13 mouse cellular contexts compared by ENCODE assay signal in the genomic region with DNA sequence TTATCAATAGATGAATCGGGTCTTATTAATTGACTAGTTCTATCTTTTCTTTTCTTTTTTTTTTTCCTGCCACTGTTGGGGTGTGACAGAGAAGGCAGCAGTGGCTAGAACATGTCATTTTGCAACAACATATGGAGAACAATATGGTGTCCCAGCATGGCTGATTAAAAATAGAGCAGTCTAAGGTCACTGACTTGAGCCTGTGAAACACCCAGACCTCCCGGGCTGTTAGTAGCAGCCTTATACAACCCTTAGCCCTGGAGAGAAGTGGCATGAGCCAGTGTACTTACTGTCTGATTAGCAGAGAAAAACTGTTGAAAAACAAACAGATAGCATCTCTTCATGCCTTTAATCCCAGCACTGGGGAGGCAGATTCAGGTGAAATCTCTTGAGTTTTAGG. TPM values are rescaled to one million over a fixed set of nuclear protein-coding genes. Genes with fewer than 3 reads are reported as not detected.
DNase-seq lines count a peak whose midpoint lies in the region; ATAC-seq lines count a peak whose summit lies in the region.
"Had no signal": no experiment of that assay in that cellular context is flagged by ENCODE, and none has a peak within 500 bp of the region (broad histone marks: within the 10 kb centered on the region; RNA-seq: fewer than 3 reads in every experiment).

No protein-coding gene starts in this region.

- no peaks in the 10 kb centered on the region for H3K36me3 ChIP-seq in forebrain, embryonic 15.5 days
- no peaks in the 10 kb centered on the region for H3K36me3 ChIP-seq in forebrain, embryonic 14.5 days (ENCODE audit: control insufficient read depth, insufficient read depth, low read length)
- no peaks in the 10 kb centered on the region for H3K36me3 ChIP-seq in midbrain, embryonic 14.5 days (ENCODE audit: control insufficient read depth, insufficient read depth, low read length)
- H3K36me3 ChIP-seq in midbrain, embryonic 11.5 days (ENCODE audit: control insufficient read depth, insufficient read depth, low read length), result no peaks in the 10 kb centered on the region
- no peaks in the 10 kb centered on the region for H3K36me3 ChIP-seq in hindbrain, embryonic 16.5 days (ENCODE audit: control insufficient read depth, insufficient read depth, low read length)
- H3K36me3 ChIP-seq in neural tube, embryonic 15.5 days, result no peaks in the 10 kb centered on the region

- H3K4me3 ChIP-seq in forebrain, embryonic 15.5 days, result no peak overlapping the region
- no peak overlapping the region for H3K4me3 ChIP-seq in forebrain, embryonic 14.5 days (ENCODE audit: low read depth, low read length)
- H3K4me3 ChIP-seq in midbrain, embryonic 14.5 days (replicated peaks; ENCODE audit: low read depth, low read length), result peak overlapping the region; percentile 75; the same call in 1 of the 2 replicates
- H3K4me3 ChIP-seq in midbrain, embryonic 11.5 days (ENCODE audit: low read depth, low read length), result no peak overlapping the region
- H3K4me3 ChIP-seq in hindbrain, embryonic 16.5 days (ENCODE audit: low read length), result peak overlapping the region; percentile 18; the same call in 1 of the 2 replicates
- H3K4me3 ChIP-seq in neural tube, embryonic 15.5 days (replicated peaks), result peak overlapping the region; percentile 18

- no peak for ATAC-seq in forebrain, embryonic 15.5 days (replicated peaks)
- ATAC-seq in forebrain, embryonic 14.5 days, result no peak
- no peak for ATAC-seq in midbrain, embryonic 14.5 days (ENCODE audit: low FRiP score, low TSS enrichment)
- ATAC-seq in midbrain, embryonic 11.5 days (ENCODE audit: low FRiP score), result no peak
- no peak for ATAC-seq in hindbrain, embryonic 16.5 days
- no peak for ATAC-seq in neural tube, embryonic 15.5 days (ENCODE audit: low FRiP score)

- DNase-seq in forebrain, embryonic 14.5 days (ENCODE audit: low spot score), result no peak
- no peak for DNase-seq in midbrain, embryonic 14.5 days
- no peak for DNase-seq in midbrain, embryonic 11.5 days (ENCODE audit: low spot score, missing footprints)
- no peak for DNase-seq in embryo, embryonic 10 days (ENCODE audit: low spot score)
- DNase-seq in embryo, embryonic 9.5 days (ENCODE audit: extremely low spot score), result no peak
- DNase-seq: gastrocnemius, postnatal 25 days; kidney, adult 11 months; kidney, postnatal 4 days; lung, embryonic 14.5 days had no signal

- 72% methylated on average over 2 of the region's 2 CpGs for whole genome bisulfite sequencing in forebrain, embryonic 15.5 days
- WGBS in forebrain, embryonic 14.5 days, result 76% methylated on average over 2 of the region's 2 CpGs
- 85% methylated on average over 2 of the region's 2 CpGs for WGBS in midbrain, embryonic 14.5 days
- WGBS in midbrain, embryonic 11.5 days, result 85% methylated on average over 2 of the region's 2 CpGs
- 63% methylated on average over 2 of the region's 2 CpGs for WGBS in hindbrain, embryonic 16.5 days
- 54% methylated on average over 2 of the region's 2 CpGs for WGBS in neural tube, embryonic 15.5 days

- H3K27ac ChIP-seq in forebrain, embryonic 15.5 days (replicated peaks), result no peak overlapping the region
- H3K27ac ChIP-seq in forebrain, embryonic 14.5 days (ENCODE audit: low read depth, low read length), result no peak overlapping the region
- H3K27ac ChIP-seq in midbrain, embryonic 14.5 days (replicated peaks; ENCODE audit: low read depth, low read length), result no peak overlapping the region
- H3K27ac ChIP-seq in midbrain, embryonic 11.5 days (ENCODE audit: low read depth, low read length), result no peak overlapping the region
- H3K27ac ChIP-seq in hindbrain, embryonic 16.5 days (ENCODE audit: low read depth, low read length), result no peak overlapping the region
- H3K27ac ChIP-seq in neural tube, embryonic 15.5 days (replicated peaks), result no peak overlapping the region

- H3K4me2 ChIP-seq in forebrain, embryonic 15.5 days (replicated peaks), result peak overlapping the region; percentile 64; the same call in 1 of the 2 replicates
- no peak overlapping the region; the same call in 1 of the 2 replicates for H3K4me2 ChIP-seq in forebrain, embryonic 14.5 days (ENCODE audit: low read length)
- H3K4me2 ChIP-seq in midbrain, embryonic 14.5 days (ENCODE audit: low read length), result peak overlapping the region; percentile 79
- no peak overlapping the region for H3K4me2 ChIP-seq in midbrain, embryonic 11.5 days
- H3K4me2 ChIP-seq in hindbrain, embryonic 16.5 days (ENCODE audit: low read length), result peak overlapping the region; percentile 86
- peak overlapping the region; percentile 75 for H3K4me2 ChIP-seq in neural tube, embryonic 15.5 days

- no peaks in the 10 kb centered on the region for H3K9me3 ChIP-seq in forebrain, embryonic 15.5 days
- H3K9me3 ChIP-seq in forebrain, embryonic 14.5 days (replicated peaks; ENCODE audit: control insufficient read depth, low read length), result no peaks in the 10 kb centered on the region
- no peaks in the 10 kb centered on the region for H3K9me3 ChIP-seq in midbrain, embryonic 14.5 days (ENCODE audit: control insufficient read depth, low read length)
- H3K9me3 ChIP-seq in midbrain, embryonic 11.5 days (ENCODE audit: control insufficient read depth, low read length), result no peaks in the 10 kb centered on the region
- no peaks in the 10 kb centered on the region for H3K9me3 ChIP-seq in hindbrain, embryonic 16.5 days (ENCODE audit: control insufficient read depth, low read length)
- H3K9me3 ChIP-seq in neural tube, embryonic 15.5 days (replicated peaks), result no peaks in the 10 kb centered on the region
- H3K9me3 ChIP-seq: megakaryocyte, embryonic 14.5 days had no signal

- H3K27me3 ChIP-seq in forebrain, embryonic 15.5 days, result no peaks in the 10 kb centered on the region
- no peaks in the 10 kb centered on the region for H3K27me3 ChIP-seq in forebrain, embryonic 14.5 days (replicated peaks; ENCODE audit: control insufficient read depth, insufficient read depth, low read length)
- 0 out of 2 replicates have a peak, but pooled peaks cover 4% of the 10 kb centered on the region for H3K27me3 ChIP-seq in midbrain, embryonic 14.5 days (ENCODE audit: control insufficient read depth, insufficient read depth, low read length)
- H3K27me3 ChIP-seq in midbrain, embryonic 11.5 days (ENCODE audit: control insufficient read depth, insufficient read depth, low read length), result peaks cover 7% of the 10 kb centered on the region
- H3K27me3 ChIP-seq in hindbrain, embryonic 16.5 days (replicated peaks; ENCODE audit: control insufficient read depth, insufficient read depth, low read length), result no peaks in the 10 kb centered on the region
- H3K27me3 ChIP-seq in neural tube, embryonic 15.5 days (replicated peaks), result no peaks in the 10 kb centered on the region; the same call in 1 of the 2 replicates

- H3K9ac ChIP-seq in forebrain, embryonic 15.5 days (replicated peaks), result no peak overlapping the region
- H3K9ac ChIP-seq in forebrain, embryonic 14.5 days (ENCODE audit: low read length), result no peak overlapping the region
- H3K9ac ChIP-seq in midbrain, embryonic 14.5 days (replicated peaks; ENCODE audit: low read length), result no peak overlapping the region
- H3K9ac ChIP-seq in midbrain, embryonic 11.5 days (ENCODE audit: low read length), result no peak overlapping the region
- H3K9ac ChIP-seq in hindbrain, embryonic 16.5 days (ENCODE audit: low read depth, low read length), result no peak overlapping the region
- no peak overlapping the region for H3K9ac ChIP-seq in neural tube, embryonic 15.5 days (replicated peaks)
- H3K9ac ChIP-seq: lung, embryonic 14.5 days had no signal

- H3K4me1 ChIP-seq in forebrain, embryonic 15.5 days, result peaks cover 28% of the 10 kb centered on the region
- H3K4me1 ChIP-seq in forebrain, embryonic 14.5 days (ENCODE audit: control insufficient read depth, insufficient read depth, low read length), result peaks cover 8% of the 10 kb centered on the region; the same call in 1 of the 2 replicates
- peaks cover 11% of the 10 kb centered on the region for H3K4me1 ChIP-seq in midbrain, embryonic 14.5 days (ENCODE audit: control insufficient read depth, insufficient read depth, low read length)
- H3K4me1 ChIP-seq in midbrain, embryonic 11.5 days (ENCODE audit: control insufficient read depth, insufficient read depth, low read length), result peaks cover 6% of the 10 kb centered on the region; the same call in 1 of the 2 replicates
- H3K4me1 ChIP-seq in hindbrain, embryonic 16.5 days (ENCODE audit: control insufficient read depth, insufficient read depth, low read depth, low read length), result peaks cover 6% of the 10 kb centered on the region
- peaks cover 25% of the 10 kb centered on the region for H3K4me1 ChIP-seq in neural tube, embryonic 15.5 days

RNA-seq across cellular contexts. Expression of gene Cers6, which starts 3.1 kb away (rescaled TPM):
- polyA plus RNA-seq in forebrain, embryonic 15.5 days (2015; fragmentation: Nextera tagmentation; extraction: Ambion mirVana), result 55.0 and 60.0 TPM in 2 replicates
- 57.3 and 76.2 TPM in 2 replicates for polyA plus RNA-seq in forebrain, embryonic 14.5 days (2014; fragmentation: Nextera tagmentation; extraction: Ambion mirVana)
- polyA plus RNA-seq in midbrain, embryonic 14.5 days (2014; fragmentation: Nextera tagmentation; extraction: Ambion mirVana), result 84.3 and 88.4 TPM in 2 replicates
- 32.1 and 34.0 TPM in 2 replicates for polyA plus RNA-seq in midbrain, embryonic 11.5 days (2014; fragmentation: Nextera tagmentation; extraction: Ambion mirVana)
- polyA plus RNA-seq in hindbrain, embryonic 16.5 days (2015; fragmentation: Nextera tagmentation; extraction: Ambion mirVana), result 45.0 and 54.7 TPM in 2 replicates
- polyA plus RNA-seq in neural tube, embryonic 15.5 days (2015; fragmentation: Nextera tagmentation; extraction: Ambion mirVana), result 51.1 and 52.1 TPM in 2 replicates

Comparison
In these comparisons a context has a peak if more than half of its experiments do, and no peak if none do; other contexts are left out.
1. H3K4me2 ChIP-seq: peak in forebrain, embryonic 15.5 days (single experiment), midbrain, embryonic 14.5 days (single experiment), hindbrain, embryonic 16.5 days (single experiment) and neural tube, embryonic 15.5 days (single experiment); none in forebrain, embryonic 14.5 days (single experiment) and midbrain, embryonic 11.5 days (single experiment).
2. H3K4me3 ChIP-seq: peak in midbrain, embryonic 14.5 days (single experiment), hindbrain, embryonic 16.5 days (single experiment) and neural tube, embryonic 15.5 days (single experiment); none in forebrain, embryonic 15.5 days (single experiment), forebrain, embryonic 14.5 days (single experiment) and midbrain, embryonic 11.5 days (single experiment).